ENCODE assay signal across 8 mouse cellular contexts in genomic region chr11:119223124-119223890, GRCm38 (mm10). TPM values are rescaled to one million over a fixed set of nuclear protein-coding genes. Genes with fewer than 3 reads are reported as not detected.
DNase-seq lines count a peak whose midpoint lies in the region; ATAC-seq lines count a peak whose summit lies in the region.

No protein-coding gene starts in this region.

- no peak for ATAC-seq in kidney, embryonic 15.5 days (replicated peaks; ENCODE audit: low FRiP score)
- no peak for ATAC-seq in hindbrain, embryonic 12.5 days (ENCODE audit: low FRiP score)
- ATAC-seq in midbrain, embryonic 12.5 days (ENCODE audit: low FRiP score, low read depth): no peak

- no peak overlapping the region for H3K9ac ChIP-seq in kidney, embryonic 15.5 days
- H3K9ac ChIP-seq in hindbrain, embryonic 12.5 days: peak overlapping the region; percentile 14; the same call in 1 of the 2 replicates
- H3K9ac ChIP-seq in midbrain, embryonic 12.5 days (replicated peaks): no peak overlapping the region

- 0 out of 2 replicates have a peak overlapping the region, but pooled peaks have one; percentile 78 for H3K27ac ChIP-seq in kidney, embryonic 15.5 days
- H3K27ac ChIP-seq in hindbrain, embryonic 12.5 days: no peak overlapping the region
- 0 out of 2 replicates have a peak overlapping the region, but pooled peaks have one; percentile 1 for H3K27ac ChIP-seq in midbrain, embryonic 12.5 days (replicated peaks)

- no peaks in the 10 kb centered on the region for H3K36me3 ChIP-seq in kidney, embryonic 15.5 days
- H3K36me3 ChIP-seq in hindbrain, embryonic 12.5 days: no peaks in the 10 kb centered on the region
- 0 out of 2 replicates have a peak, but pooled peaks cover 4% of the 10 kb centered on the region for H3K36me3 ChIP-seq in midbrain, embryonic 12.5 days

- H3K4me3 ChIP-seq in kidney, embryonic 15.5 days (replicated peaks): no peak overlapping the region
- H3K4me3 ChIP-seq in hindbrain, embryonic 12.5 days: no peak overlapping the region
- H3K4me3 ChIP-seq in midbrain, embryonic 12.5 days: no peak overlapping the region

- no peak overlapping the region for H3K4me2 ChIP-seq in kidney, embryonic 15.5 days
- H3K4me2 ChIP-seq in hindbrain, embryonic 12.5 days (replicated peaks): no peak overlapping the region
- no peak overlapping the region for H3K4me2 ChIP-seq in midbrain, embryonic 12.5 days (replicated peaks)

- WGBS in kidney, embryonic 15.5 days: 72% methylated on average over 20 of the region's 20 CpGs
- 83% methylated on average over 20 of the region's 20 CpGs for WGBS in hindbrain, embryonic 12.5 days
- 88% methylated on average over 20 of the region's 20 CpGs for WGBS in midbrain, embryonic 12.5 days

- no peaks in the 10 kb centered on the region for H3K9me3 ChIP-seq in kidney, embryonic 15.5 days (replicated peaks)
- H3K9me3 ChIP-seq in hindbrain, embryonic 12.5 days (replicated peaks): no peaks in the 10 kb centered on the region
- no peaks in the 10 kb centered on the region for H3K9me3 ChIP-seq in midbrain, embryonic 12.5 days

- no peak for DNase-seq in kidney, adult 11 months
- DNase-seq in brain, adult 2 months (ENCODE audit: low read depth, low spot score): peak; percentile 63
- no peak for DNase-seq in embryo, embryonic 10.5 days (ENCODE audit: low spot score)
- no peak for DNase-seq in heart, adult 11 months
- DNase-seq in left cerebral cortex, adult 8-10 months (ENCODE audit: low spot score in 2 of 2): no peak

- H3K4me1 ChIP-seq in kidney, embryonic 15.5 days: peaks cover 72% of the 10 kb centered on the region
- peaks cover 77% of the 10 kb centered on the region for H3K4me1 ChIP-seq in hindbrain, embryonic 12.5 days
- peaks cover 82% of the 10 kb centered on the region for H3K4me1 ChIP-seq in midbrain, embryonic 12.5 days

- no peaks in the 10 kb centered on the region for H3K27me3 ChIP-seq in kidney, embryonic 15.5 days
- no peaks in the 10 kb centered on the region for H3K27me3 ChIP-seq in hindbrain, embryonic 12.5 days
- no peaks in the 10 kb centered on the region; the same call in 1 of the 2 replicates for H3K27me3 ChIP-seq in midbrain, embryonic 12.5 days

RNA-seq across cellular contexts. Expression of gene Tbc1d16, which starts 5.0 kb away (rescaled TPM):
- 12.8 and 15.0 TPM in 2 replicates for polyA plus RNA-seq in kidney, embryonic 15.5 days (2015; fragmentation: Nextera tagmentation; extraction: Ambion mirVana)
- 34.7 and 36.7 TPM in 2 replicates for polyA plus RNA-seq in hindbrain, embryonic 12.5 days (2016; fragmentation: Nextera tagmentation; extraction: Ambion mirVana)
- polyA plus RNA-seq in midbrain, embryonic 12.5 days (2016; fragmentation: Nextera tagmentation; extraction: Ambion mirVana): 30.9 and 35.1 TPM in 2 replicates
- 10 to 100 TPM; 32.9 to 39.8 (median 35.6) TPM for total RNA-seq in left cerebral cortex, adult 8-10 months (2022)

RNA-seq across cellular contexts. Expression of gene Ccdc40, which starts 5.1 kb away (rescaled TPM):
- polyA plus RNA-seq in kidney, embryonic 15.5 days (2015; fragmentation: Nextera tagmentation; extraction: Ambion mirVana): 4.6 and 6.5 TPM in 2 replicates
- 19.1 and 20.5 TPM in 2 replicates for polyA plus RNA-seq in hindbrain, embryonic 12.5 days (2016; fragmentation: Nextera tagmentation; extraction: Ambion mirVana)
- polyA plus RNA-seq in midbrain, embryonic 12.5 days (2016; fragmentation: Nextera tagmentation; extraction: Ambion mirVana): 18.6 and 24.1 TPM in 2 replicates
- 1 to 10 TPM; 1.1 to 3.2 (median 1.7) TPM for total RNA-seq in left cerebral cortex, adult 8-10 months (2022)

RNA-seq across cellular contexts. Expression of gene Gaa, which starts 44.4 kb away (rescaled TPM):
- 53.9 and 64.8 TPM in 2 replicates for polyA plus RNA-seq in kidney, embryonic 15.5 days (2015; fragmentation: Nextera tagmentation; extraction: Ambion mirVana)
- polyA plus RNA-seq in hindbrain, embryonic 12.5 days (2016; fragmentation: Nextera tagmentation; extraction: Ambion mirVana): 49.3 and 52.4 TPM in 2 replicates
- polyA plus RNA-seq in midbrain, embryonic 12.5 days (2016; fragmentation: Nextera tagmentation; extraction: Ambion mirVana): 40.6 and 42.1 TPM in 2 replicates
- total RNA-seq in left cerebral cortex, adult 8-10 months (2022): 100 to 1,000 TPM; 280 to 307 (median 295) TPM
